Mouse (Mus musculus) E14TG2a.4 (cell line): Measurements from ENCODE around the gene Per2.

Experiments used
- CTCF ChIP-seq: conservative IDR thresholded peaks from 2 replicates; pipeline ENCODE4 v1.5.1; 2014; ENCODE audit warnings: low read length
- NANOG ChIP-seq: IDR thresholded peaks from 2 replicates; pipeline ENCODE4 v1.6.1; 2014; ENCODE audit warnings: borderline replicate concordance, low read length, mixed read lengths
- POU5F1 ChIP-seq: IDR thresholded peaks from 2 replicates; pipeline ENCODE4 v1.6.1; 2014; ENCODE audit warnings: low read length, borderline replicate concordance

DNA sequence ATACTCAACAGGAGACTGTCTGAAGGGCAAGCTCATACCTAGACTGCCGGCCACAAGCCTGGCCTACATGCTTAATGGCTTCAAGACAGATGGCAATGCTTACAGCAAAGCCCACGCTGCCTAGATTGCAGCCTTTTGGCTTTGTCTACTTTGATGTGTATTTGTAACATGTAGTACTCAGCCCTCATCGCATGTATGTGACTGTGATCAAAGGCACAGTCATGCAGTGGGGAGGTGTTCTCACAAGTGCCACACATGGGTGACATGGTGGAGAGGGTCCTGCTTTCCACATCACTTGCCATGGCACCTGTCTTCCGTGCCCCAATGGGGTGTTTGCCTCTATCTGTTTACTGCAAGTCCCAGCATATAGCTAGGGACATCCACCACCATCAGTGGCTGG, 12.6 kb downstream of the Per2 start:
- no peak for TF ChIP-seq CTCF
- TF ChIP-seq NANOG = no peak
- no peak for TF ChIP-seq POU5F1
